Mouse (Mus musculus) c-Kit-negative CD71-positive TER-119-positive erythroid progenitor cells, embryonic 14.5 days (primary cell): ENCODE results near the gene Suco.

ENCODE experiments used
- DNase-seq: peaks from one replicate; pipeline ENCODE4 v3.0.0-alpha.2; 2013; ENCODE audit warnings: low read depth, low spot score

Suco gene

GRCm38 (mm10) chr1:161894553-161894952 lies 18.1 kb upstream of the Suco start:
- DNase-seq, result peak; percentile 91

GRCm38 (mm10) chr1:161894126-161894525 lies 17.6 kb upstream of the Suco start:
- DNase-seq, result no peak

- no peak for DNase-seq
Observed at GRCm38 (mm10) chr1:161888823-161889222, 12.3 kb upstream of the Suco start.

- DNase-seq, result no peak
Observed at GRCm38 (mm10) chr1:161887679-161888260, 11.3 kb upstream of the Suco start.

GRCm38 (mm10) chr1:161885762-161886161 lies 9.3 kb upstream of the Suco start:
- DNase-seq, result no peak

- DNase-seq, result no peak
Observed at GRCm38 (mm10) chr1:161877580-161878142, 1.2 kb upstream of the Suco start.

- DNase-seq, result no peak
Observed at GRCm38 (mm10) chr1:161875706-161876552, 553 bp downstream of the Suco start.

- DNase-seq, result no peak
Observed at GRCm38 (mm10) chr1:161869422-161869821, 7.1 kb downstream of the Suco start.

- DNase-seq, result no peak
Observed at GRCm38 (mm10) chr1:161868413-161868812, 8.1 kb downstream of the Suco start.

GRCm38 (mm10) chr1:161863742-161864141 lies 12.7 kb downstream of the Suco start:
- no peak for DNase-seq

- no peak for DNase-seq
Observed at GRCm38 (mm10) chr1:161859248-161859647, 17.2 kb downstream of the Suco start.

GRCm38 (mm10) chr1:161826677-161827076 lies 49.8 kb downstream of the Suco start:
- DNase-seq, result no peak

GRCm38 (mm10) chr1:161809428-161809827 lies 67.1 kb downstream of the Suco start:
- DNase-seq, result no peak

- no peak for DNase-seq
Observed at GRCm38 (mm10) chr1:161808980-161809379, 67.5 kb downstream of the Suco start.

- DNase-seq, result no peak
Observed at GRCm38 (mm10) chr1:161804541-161804971, 71.9 kb downstream of the Suco start.

- no peak for DNase-seq
Observed at GRCm38 (mm10) chr1:161801321-161801720, 75.2 kb downstream of the Suco start.

- no peak for DNase-seq
Observed at GRCm38 (mm10) chr1:161800256-161800655, 76.2 kb downstream of the Suco start.

GRCm38 (mm10) chr1:161799791-161800190 lies 76.7 kb downstream of the Suco start:
- DNase-seq, result peak; percentile 45

- DNase-seq, result no peak
Observed at GRCm38 (mm10) chr1:161798866-161799265, 77.6 kb downstream of the Suco start.

GRCm38 (mm10) chr1:161794447-161795211 lies 81.9 kb downstream of the Suco start:
- no peak for DNase-seq

GRCm38 (mm10) chr1:161793321-161793720 lies 83.2 kb downstream of the Suco start:
- peak; percentile 22 for DNase-seq

- DNase-seq, result peak; percentile 55
Observed at GRCm38 (mm10) chr1:161792687-161792969, 83.9 kb downstream of the Suco start.
